Mouse (Mus musculus): ENCODE measurements around the gene Arhgef5. TPM values are rescaled to one million over a fixed set of nuclear protein-coding genes. Genes with fewer than 3 reads are reported as not detected.
A peak's percentile ranks its signal among the peaks of the same experiment; 100 is the strongest.
"Not testable (repeated sequence)": the region's sequence is repeated elsewhere in the genome, so short reads cannot be mapped to it uniquely, and the experiment has no call there.

Gene Arhgef5
- total RNA-seq (2021) = 1 to 10 TPM; 2.5 to 3.0 TPM
- long read RNA-seq, experiment 1, full-length matches to known transcripts = 3 of 5 reads
- long read RNA-seq, experiment 1, partial matches to known transcripts = 1 of 5 reads
- long read RNA-seq, experiment 1, other reads (novel, unspliced or antisense) = 1 of 5 reads
- long read RNA-seq, experiment 2, full-length matches to known transcripts = 2 of 2 reads
- long read RNA-seq, experiment 2, partial matches to known transcripts = 0 of 2 reads
- long read RNA-seq, experiment 2, other reads (novel, unspliced or antisense) = 0 of 2 reads

DNA sequence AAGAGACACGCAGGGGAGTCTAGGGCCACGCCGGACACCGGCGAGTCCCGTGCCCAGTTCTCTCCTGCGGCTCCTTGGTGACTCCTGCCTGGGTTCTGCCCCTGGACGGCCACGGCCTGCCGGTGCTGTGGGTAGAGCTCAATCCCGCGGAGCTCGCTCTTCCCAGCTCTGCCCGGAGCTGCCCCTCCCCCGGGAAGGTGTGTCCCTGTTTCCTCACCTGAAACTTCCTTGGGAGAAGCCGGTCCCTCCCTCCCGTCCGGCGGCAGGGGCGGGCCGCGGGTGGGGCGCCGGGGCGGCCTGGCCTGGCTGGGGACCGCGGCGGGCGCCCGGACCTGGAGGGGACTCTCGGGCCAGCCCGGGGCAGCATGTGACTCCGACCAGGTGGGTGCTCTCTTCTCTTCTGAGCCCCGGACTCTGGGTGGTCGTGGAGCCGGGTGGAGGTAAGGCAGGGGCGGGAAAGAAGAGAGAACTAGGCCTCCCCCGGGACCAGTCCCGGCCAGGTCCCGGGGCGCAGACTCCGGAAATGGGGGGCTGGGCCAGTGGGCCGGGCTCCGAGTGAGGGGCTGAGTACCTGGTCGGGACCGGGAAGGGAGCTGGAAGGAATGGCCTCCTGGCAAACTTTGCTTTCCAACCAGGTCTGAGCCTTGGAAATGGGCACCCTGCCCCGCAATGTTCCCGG, at the start of gene Arhgef5:
TSS of gene Arhgef5 (plus strand) at position 220 of the 679 bp plus-strand sequence.
- H3K27ac ChIP-seq = peak within 1 kb of the TSS; percentile 10; the same call in 1 of the 2 replicates
- DNase-seq (ENCODE audit: extremely low spot score in 1 of 2, low spot score in 2 of 2) = no peak
- intact Hi-C loops (cut with DNase I) = no loop called here
- TF ChIP-seq CTCF (IDR thresholded peaks at IDR 0.05) = no peak
- H3K4me3 ChIP-seq = peak within 1 kb of the TSS; percentile 45

DNA sequence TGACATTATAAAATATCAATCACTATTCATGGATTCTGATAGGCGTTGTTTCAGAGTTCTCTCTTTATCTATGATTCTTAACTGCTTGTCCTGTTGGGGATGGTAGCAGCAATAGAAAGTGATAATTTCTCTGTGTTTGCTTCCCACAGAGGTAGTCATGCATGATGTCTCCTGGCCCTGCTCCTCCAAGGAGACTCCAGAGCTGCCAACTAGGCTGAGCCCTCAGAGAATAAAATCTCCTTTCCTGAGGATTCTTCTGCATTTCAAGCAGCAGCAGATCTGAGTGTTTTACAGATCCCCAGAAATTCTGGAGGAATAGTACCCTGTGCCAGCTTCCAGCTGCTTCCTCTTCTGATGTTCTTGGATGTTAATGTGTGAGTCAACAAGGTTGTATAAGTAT, 34.1 kb upstream of the Arhgef5 start, which contains the start of gene Olfr47:
TSS of gene Olfr47 (plus strand) at position 275 of the 400 bp plus-strand sequence.
- H3K27ac ChIP-seq; DNase-seq (ENCODE audit: extremely low spot score in 1 of 2, low spot score in 2 of 2); H3K4me3 ChIP-seq; intact Hi-C loops (cut with DNase I): not testable (repeated sequence)

- DNase-seq (ENCODE audit: extremely low spot score in 1 of 2, low spot score in 2 of 2) = no peak
- H3K4me3 ChIP-seq = no peak overlapping the region
- peak; percentile 27 for TF ChIP-seq CTCF (IDR thresholded peaks at IDR 0.05)
- intact Hi-C loops (cut with DNase I) = no loop called here
- no peak overlapping the region for H3K27ac ChIP-seq
Measured at GRCm38 (mm10) chr6:43242061-43242460, 23.3 kb upstream of the Arhgef5 start.

DNA sequence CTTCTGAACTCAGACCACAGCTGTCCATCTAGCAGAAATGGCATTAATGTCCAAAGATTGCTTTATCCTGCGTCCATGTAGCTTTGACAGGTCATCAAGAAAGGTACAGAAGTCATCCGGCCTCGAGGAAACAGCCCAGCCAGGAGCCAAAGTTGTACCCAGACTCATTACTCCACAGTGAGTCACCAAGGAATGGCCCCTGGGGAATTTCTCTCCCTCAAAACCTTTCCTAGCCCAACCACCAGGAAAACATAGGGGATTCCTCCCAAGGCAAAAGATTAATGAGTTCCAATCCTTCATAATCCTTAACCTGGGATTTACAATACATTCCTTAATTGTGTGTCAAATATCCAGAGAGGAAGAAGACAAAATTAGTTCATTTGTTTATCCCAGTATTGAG, 18.0 kb upstream of the Arhgef5 start:
- Histone ChIP-seq H3K27ac (no peak overlapping the region), H3K4me3 (no peak overlapping the region)
- intact Hi-C loops (cut with DNase I) = no loop called here
- no peak for TF ChIP-seq CTCF (IDR thresholded peaks at IDR 0.05)
- DNase-seq (ENCODE audit: extremely low spot score in 1 of 2, low spot score in 2 of 2) = no peak

DNA sequence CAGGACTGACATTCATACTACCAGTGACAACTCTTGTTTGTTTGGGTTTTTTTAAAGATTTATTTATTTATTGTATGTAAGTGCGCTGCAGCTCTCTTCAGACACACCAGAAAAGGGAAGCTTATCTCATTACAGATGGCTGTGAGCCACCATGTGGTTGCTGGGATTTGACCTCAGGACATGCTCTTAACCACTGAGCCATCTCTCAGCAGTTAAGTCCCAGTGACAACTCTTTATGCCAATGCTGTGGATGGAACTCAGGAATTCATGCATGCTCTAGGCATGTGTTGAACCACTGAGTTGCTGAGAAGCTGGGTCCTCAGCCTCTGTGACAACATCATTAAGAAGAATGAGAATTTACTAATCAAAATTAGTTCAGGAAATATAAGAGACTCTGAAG, 12.4 kb upstream of the Arhgef5 start:
- no peak overlapping the region for H3K27ac ChIP-seq
- no peak for DNase-seq (ENCODE audit: extremely low spot score in 1 of 2, low spot score in 2 of 2)
- H3K4me3 ChIP-seq = no peak overlapping the region
- intact Hi-C loops (cut with DNase I) = loop anchor here (10.0 kb wide), 1 partner anchor 82 kb away; no protein-coding TSS in a partner anchor
- no peak for TF ChIP-seq CTCF (IDR thresholded peaks at IDR 0.05)

DNA sequence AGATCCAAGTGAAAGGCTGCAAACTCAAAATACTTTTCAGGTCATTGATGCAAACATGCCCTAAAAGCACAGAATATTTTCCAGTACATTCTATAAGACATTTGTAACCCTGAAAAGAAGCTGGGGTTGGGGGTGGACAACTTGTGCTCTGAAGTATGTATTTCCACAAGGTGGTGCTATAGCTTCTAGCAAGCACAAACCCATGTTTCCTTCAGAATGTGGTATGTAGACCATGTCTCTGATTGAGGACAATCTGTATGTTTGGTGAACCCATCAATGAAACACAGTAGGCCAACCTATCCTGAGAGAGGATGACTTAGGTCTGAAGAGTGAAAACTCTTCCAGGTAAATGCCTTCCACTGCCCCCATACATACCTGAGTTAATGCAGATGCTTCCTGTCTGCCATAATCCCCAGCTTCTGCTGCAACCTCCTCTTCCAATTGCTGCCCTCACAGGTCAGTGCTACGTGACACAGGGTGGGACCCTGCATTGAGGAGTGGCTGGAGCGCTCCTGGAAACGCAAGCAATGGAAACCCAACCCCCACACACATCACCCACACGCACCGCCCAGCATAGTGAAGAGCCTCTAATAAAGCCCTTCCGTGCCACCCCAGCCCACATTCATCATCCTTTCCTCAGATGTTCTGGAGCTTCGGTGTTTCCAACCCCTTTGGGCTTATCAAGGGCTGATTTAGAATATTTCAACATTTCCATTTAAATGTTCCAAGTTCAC, 11.0 kb upstream of the Arhgef5 start:
- no peak for DNase-seq (ENCODE audit: extremely low spot score in 1 of 2, low spot score in 2 of 2)
- Histone ChIP-seq H3K27ac (no peak overlapping the region), H3K4me3 (no peak overlapping the region)
- intact Hi-C loops (cut with DNase I) = loop anchor here (1.0 to 10.0 kb wide), 2 partner anchors 43 to 80 kb away; no protein-coding TSS in a partner anchor
- TF ChIP-seq CTCF (IDR thresholded peaks at IDR 0.05) = peak; percentile 64

GRCm38 (mm10) chr6:43260756-43261155, 4.6 kb upstream of the Arhgef5 start:
- TF ChIP-seq CTCF (IDR thresholded peaks at IDR 0.05) = no peak
- no peak for DNase-seq (ENCODE audit: extremely low spot score in 1 of 2, low spot score in 2 of 2)
- H3K4me3 ChIP-seq = no peak overlapping the region
- H3K27ac ChIP-seq = no peak overlapping the region
- intact Hi-C loops (cut with DNase I) = no loop called here

- Histone ChIP-seq H3K27ac (no peak overlapping the region), H3K4me3 (peak overlapping the region; percentile 45)
- no peak for DNase-seq (ENCODE audit: extremely low spot score in 1 of 2, low spot score in 2 of 2)
- peak; percentile 3; the same call in 1 of the 2 replicates for TF ChIP-seq CTCF (IDR thresholded peaks at IDR 0.05)
- intact Hi-C loops (cut with DNase I) = no loop called here
Measured at GRCm38 (mm10) chr6:43266356-43266755, 974 bp downstream of the Arhgef5 start.

DNA sequence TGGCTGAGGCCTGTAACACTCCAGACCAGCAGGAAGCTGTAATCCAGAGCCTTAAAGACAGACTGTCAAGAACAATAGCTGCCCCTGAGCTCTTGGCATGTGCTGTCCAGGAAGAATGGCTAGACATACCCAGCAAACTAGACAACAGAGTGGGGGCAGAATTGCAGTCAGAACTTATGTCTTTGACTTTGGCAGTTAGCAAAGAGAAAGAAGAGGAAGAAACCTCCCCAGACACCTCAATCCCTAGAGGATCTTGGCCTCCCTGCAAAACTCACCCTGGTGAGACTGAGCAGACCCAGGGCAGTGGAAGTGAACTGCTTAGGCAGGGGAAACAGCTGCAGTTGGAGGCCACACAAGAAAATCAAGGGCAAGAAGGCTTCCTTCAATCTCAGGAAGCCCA, 7.2 kb downstream of the Arhgef5 start:
- H3K27ac ChIP-seq = no peak overlapping the region
- no peak overlapping the region for H3K4me3 ChIP-seq
- TF ChIP-seq CTCF (IDR thresholded peaks at IDR 0.05) = no peak
- DNase-seq (ENCODE audit: extremely low spot score in 1 of 2, low spot score in 2 of 2) = no peak
- intact Hi-C loops (cut with DNase I) = no loop called here

GRCm38 (mm10) chr6:43274123-43274522, 8.7 kb downstream of the Arhgef5 start:
- Histone ChIP-seq H3K4me3 (no peak overlapping the region), H3K27ac (no peak overlapping the region)
- intact Hi-C loops (cut with DNase I) = no loop called here
- TF ChIP-seq CTCF (IDR thresholded peaks at IDR 0.05) = no peak
- no peak for DNase-seq (ENCODE audit: extremely low spot score in 1 of 2, low spot score in 2 of 2)

GRCm38 (mm10) chr6:43278247-43278646, 12.9 kb downstream of the Arhgef5 start:
- Histone ChIP-seq H3K4me3 (no peak overlapping the region), H3K27ac (no peak overlapping the region)
- intact Hi-C loops (cut with DNase I) = no loop called here
- no peak for DNase-seq (ENCODE audit: extremely low spot score in 1 of 2, low spot score in 2 of 2)
- TF ChIP-seq CTCF (IDR thresholded peaks at IDR 0.05) = peak; percentile 59

GRCm38 (mm10) chr6:43280481-43280880, 15.1 kb downstream of the Arhgef5 start:
- DNase-seq (ENCODE audit: extremely low spot score in 1 of 2, low spot score in 2 of 2) = no peak
- Histone ChIP-seq H3K4me3 (no peak overlapping the region), H3K27ac (no peak overlapping the region)
- intact Hi-C loops (cut with DNase I) = no loop called here
- TF ChIP-seq CTCF (IDR thresholded peaks at IDR 0.05) = no peak
